Mouse (Mus musculus) heart, adult 8-10 months (tissue): ENCODE data around the gene Btbd9. TPM values are rescaled to one million over a fixed set of nuclear protein-coding genes. Genes with fewer than 3 reads are reported as not detected.
"Not testable (repeated sequence)": the region's sequence is repeated elsewhere in the genome, so short reads cannot be mapped to it uniquely, and the experiment has no call there.

Experiments
- DNase-seq: peaks from one replicate; pipeline ENCODE4 v3.0.0; 2022; ENCODE audit warnings: low spot score
- total RNA-seq, 4 experiments: library from RNA; stranded (reverse); gene quantifications; 2 replicates each; pipeline ENCODE4 v1.2.4; 2022

Btbd9 gene
- total RNA-seq, 4 experiments from 2014 or later = 20.4 to 24.3 (median 22.5) TPM

DNA sequence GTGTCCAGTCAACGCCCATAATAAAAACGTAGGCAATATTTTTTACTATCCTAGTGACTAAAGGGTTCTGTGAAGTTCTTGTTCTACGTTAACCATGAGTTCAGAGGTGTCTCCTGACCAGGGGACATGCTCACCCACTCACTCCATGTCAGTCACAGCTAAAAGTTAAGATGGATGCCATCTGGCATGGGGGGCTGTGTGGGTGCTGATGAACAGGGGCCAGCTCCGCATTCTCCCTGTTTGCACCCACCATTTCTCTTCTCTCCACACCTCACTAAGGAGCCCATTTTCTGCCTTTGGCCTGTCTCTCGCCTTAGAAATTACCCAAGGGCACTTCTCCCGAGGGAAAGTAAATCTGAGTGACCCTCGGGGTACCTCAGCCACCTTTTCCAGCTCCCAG, 63.8 kb downstream of the Btbd9 start:
- DNase-seq = no peak

GRCm38 (mm10) chr17:30512007-30512406, 64.3 kb downstream of the Btbd9 start:
- no peak for DNase-seq

DNA sequence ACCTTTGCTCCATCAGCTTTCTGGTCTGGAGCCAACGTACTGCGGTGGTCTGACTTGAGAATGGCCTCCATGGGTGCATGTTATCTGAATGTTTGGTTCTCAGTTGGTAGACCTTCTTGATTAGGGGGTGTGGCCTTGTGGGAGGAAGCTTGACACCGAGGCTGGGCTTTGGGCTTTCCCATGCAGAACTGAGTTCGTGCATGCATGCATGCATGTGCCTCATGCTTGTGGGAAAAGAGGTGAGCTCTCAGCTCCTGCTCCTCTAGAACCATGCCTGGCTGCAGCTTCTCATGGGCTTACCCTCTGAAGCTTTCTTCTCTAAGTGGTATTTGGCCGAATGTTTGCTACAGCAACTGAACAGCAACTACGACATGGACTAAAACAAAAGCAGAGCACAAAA, 64.9 kb downstream of the Btbd9 start:
- no peak for DNase-seq

DNA sequence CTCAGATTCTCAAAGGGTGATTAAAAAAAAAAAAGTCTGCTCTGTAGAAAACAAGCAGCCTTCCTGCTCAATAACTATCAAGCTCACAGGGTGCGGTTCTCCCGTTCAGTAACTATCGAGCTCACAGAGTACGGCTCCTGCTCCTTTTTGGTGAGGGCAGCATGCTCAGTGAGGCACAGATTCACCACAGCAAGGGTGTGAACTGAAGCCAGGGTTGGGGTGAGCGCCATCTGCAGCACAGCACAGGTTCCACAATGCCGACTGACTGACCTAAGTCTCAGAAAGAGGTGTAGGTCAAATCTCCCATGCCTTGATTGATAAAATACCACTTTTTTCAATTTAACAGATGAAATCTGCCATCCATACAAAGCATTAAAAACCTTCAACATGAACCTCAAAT, 66.1 kb downstream of the Btbd9 start:
- no peak for DNase-seq

GRCm38 (mm10) chr17:30509646-30510045, 66.6 kb downstream of the Btbd9 start:
- DNase-seq = no peak

GRCm38 (mm10) chr17:30507636-30508576, 68.4 kb downstream of the Btbd9 start:
- no peak for DNase-seq

DNA sequence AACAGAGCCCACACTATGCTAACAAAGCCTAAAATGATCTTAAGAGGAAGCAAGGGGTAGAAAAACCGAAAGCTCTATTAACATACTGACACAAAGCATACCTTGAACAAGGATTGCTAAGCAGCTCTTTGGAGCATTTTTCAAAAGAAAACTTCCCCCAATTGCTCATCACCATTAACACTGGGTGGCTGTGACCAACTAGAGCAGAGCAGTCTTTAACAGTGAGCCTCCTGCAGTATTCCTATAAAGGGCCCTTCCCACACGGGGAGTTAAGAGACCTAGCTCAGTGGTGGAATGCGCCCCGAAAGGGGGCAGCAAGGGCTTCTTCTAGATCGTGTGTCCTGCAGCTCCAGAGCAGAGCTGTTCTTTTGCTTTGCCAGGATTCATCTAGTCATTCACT, 69.4 kb downstream of the Btbd9 start:
- DNase-seq = no peak

DNA sequence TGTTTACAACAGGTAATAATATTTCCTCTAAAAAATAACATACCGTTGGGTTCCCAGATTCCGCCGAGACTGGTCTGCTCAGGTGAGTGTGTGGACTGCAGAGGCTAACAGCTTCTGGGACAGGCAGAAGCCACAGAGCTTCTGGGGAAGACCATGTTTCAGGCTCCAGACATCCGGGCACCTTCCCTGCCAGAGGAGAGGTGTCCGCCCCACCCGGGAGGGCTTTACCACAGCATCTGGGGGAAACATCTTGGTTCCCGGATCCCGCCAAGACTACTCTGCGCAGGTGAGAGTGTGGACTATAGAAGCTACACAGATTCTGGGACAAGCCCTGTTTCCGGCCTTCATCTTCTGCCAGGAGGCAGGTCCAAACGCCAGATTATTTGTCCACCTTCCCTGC, 76.7 kb downstream of the Btbd9 start:
- not testable (repeated sequence) for DNase-seq

DNA sequence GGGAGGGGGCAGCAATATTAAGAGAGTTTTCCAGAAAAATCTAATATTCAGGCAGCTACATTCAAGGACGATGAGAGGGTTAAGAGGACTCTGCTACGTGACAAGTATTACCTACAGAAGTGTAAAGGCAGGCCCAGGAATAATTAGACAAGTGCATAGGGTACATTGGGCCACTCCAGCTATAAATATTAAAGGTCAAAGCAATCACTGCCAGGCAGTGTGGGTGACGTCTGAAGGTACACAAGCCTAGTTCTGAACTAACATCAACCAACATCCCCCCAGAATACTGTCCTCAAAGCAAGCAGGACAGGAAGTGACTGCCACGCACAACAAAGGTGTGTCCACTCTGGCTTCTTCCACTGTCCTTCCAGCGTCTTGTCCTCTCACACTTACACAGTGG, 77.5 kb downstream of the Btbd9 start:
- no peak for DNase-seq

DNA sequence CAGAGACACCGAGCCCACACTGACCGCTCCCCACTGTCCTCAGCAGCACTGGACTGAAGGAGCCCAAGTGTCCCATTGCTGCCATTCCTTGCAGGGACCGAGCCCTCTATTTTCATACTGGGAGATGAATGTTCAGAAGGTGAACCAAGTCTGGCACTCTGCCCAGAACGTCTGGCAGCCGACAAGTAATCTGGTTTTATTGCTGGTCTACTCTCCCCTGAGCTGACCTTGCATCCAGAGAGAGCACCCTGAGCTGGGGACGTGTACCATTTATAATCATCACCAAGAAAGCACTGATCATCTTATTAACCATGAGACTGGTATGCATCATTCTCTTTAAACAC, 77.9 kb downstream of the Btbd9 start:
- DNase-seq = peak; percentile 70

DNA sequence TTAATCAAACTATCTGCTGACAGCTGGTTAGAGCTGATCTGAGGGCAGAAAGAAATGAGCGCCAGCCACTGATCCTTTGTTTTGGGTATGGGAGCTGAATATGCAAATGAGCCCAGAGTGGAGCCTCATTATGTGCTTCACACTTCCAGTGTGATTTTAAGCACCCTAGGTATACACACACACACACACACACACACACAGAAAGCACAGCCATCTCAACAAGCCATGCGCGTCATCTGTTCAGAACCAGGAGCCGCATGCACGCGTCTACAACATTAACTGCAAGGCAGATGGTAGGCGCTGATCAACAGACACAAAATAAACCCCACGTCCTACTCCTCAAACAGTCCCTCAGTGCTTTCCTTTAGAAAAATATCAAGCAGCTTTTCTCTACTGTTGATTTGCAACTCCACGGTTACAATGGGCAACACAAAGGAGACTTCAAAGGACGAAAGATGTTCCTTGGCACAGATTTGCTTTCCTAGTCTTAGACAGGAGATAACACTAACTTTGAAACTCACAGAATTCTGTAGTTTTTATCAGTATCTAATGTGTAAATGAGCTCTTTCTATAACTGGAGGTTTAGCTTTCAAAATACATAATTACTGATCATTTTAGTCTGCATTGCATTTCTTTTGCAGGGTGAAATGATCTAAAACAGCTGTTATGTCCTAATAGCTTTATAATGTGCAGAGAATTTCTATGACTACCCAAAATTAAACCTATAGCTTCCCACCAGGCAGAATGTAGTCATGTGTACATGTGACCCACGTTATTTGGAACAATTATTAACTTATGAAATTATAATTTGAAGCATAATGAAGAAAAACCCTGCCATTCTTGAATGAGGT, 78.5 kb downstream of the Btbd9 start:
- no peak for DNase-seq

DNA sequence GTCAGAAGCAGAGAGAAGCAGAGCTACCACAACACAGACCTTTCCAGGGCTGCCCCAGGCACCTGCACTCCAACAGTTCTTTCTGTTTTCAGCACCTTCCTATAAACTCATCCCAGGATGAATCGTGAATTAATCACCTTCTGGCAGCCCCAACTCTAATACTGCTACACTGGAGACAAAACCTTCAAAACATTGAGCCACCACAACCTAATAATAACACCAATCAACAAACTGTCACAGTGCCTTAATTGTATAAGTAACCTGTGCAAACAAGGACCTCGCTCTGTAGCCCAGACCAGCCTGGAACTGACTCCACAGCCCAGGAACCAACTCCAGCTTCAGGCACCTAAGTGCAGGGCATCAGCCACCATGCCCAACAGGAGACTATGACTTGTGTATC, 80.7 kb downstream of the Btbd9 start:
- DNase-seq = no peak

DNA sequence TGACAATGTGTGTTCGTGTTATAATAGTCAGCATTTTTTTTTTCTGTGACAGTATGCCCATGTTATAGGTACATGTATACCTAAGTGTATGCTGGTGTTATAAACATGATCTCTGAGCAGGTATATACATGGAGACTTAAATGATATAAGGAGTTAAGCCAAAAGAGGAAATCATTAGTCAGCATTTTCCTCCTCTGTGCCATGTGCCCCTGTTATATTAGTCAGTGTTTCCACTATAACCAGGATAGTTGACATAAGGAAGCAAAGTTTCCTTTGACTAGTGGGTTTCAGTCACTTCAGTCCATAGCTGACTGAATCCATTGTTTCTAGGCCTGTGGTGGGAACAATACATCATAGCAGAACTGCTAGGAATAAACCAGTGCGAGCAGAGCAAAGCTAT, 81.1 kb downstream of the Btbd9 start:
- DNase-seq = no peak

- DNase-seq = no peak
Observed at GRCm38 (mm10) chr17:30493481-30493880, 82.8 kb downstream of the Btbd9 start.

- DNase-seq = no peak
Observed at GRCm38 (mm10) chr17:30492191-30492590, 84.1 kb downstream of the Btbd9 start.

- DNase-seq = no peak
Observed at GRCm38 (mm10) chr17:30491601-30492000, 84.7 kb downstream of the Btbd9 start.

GRCm38 (mm10) chr17:30490601-30491000, 85.7 kb downstream of the Btbd9 start:
- no peak for DNase-seq

DNA sequence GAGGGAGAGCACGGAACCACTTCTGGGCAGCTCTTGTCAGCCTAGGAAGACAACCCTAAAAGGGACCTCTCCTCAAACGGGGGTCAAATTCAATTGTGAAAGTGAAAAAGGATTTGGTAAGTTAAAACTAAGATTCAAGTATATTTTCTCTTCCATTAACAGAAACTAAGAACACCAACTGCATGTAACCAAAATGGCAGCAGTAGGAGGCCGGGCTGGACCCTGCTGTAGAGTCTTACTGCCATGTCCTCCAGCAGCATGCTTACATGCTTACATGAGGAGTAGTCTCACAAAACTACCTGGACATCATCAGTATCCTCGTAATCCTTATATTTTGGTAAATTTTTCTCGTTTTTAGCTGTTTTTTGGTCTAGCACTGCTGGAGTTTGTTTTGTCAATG, 86.2 kb downstream of the Btbd9 start:
- no peak for DNase-seq

DNA sequence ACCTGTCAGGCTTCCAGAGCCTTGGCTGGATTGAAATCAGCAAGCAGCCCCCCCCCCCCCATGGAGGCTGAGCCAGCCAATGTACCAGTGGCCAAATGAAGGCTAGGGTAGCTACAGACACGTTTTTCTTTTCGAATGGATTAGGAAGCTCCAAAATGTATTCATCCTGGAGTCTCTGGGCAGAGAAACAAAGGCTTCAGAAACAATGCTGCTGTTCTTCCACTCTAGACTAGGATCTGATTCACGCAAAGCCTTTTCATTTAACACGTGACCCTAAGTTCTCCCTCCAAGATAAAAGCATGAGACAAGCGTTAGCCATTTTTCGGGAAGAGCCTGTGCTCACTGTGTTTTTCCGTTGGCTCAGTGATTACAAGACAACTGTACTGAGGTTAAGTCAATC, 86.7 kb downstream of the Btbd9 start:
- no peak for DNase-seq

DNA sequence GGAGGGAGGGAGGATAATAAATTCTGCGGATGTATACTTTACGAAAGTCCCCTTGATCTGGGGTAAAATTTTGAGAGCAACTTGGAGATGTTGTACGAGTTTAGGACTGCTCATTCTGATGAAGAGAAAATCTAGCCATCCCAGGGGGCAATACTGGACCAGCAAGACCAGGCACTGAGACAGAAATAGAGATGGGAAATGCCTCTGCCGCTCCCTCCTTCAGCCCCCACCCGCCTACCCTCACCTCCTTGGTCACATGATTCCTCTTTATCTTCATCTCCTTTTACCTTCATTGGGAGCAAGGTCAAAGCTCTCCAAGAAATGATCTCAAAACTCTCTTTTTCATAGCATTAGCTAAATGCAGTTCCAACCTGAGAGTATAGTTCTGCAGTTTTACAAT, 88.6 kb downstream of the Btbd9 start:
- DNase-seq = no peak

GRCm38 (mm10) chr17:30485067-30485854, 91.0 kb downstream of the Btbd9 start:
- no peak for DNase-seq

DNA sequence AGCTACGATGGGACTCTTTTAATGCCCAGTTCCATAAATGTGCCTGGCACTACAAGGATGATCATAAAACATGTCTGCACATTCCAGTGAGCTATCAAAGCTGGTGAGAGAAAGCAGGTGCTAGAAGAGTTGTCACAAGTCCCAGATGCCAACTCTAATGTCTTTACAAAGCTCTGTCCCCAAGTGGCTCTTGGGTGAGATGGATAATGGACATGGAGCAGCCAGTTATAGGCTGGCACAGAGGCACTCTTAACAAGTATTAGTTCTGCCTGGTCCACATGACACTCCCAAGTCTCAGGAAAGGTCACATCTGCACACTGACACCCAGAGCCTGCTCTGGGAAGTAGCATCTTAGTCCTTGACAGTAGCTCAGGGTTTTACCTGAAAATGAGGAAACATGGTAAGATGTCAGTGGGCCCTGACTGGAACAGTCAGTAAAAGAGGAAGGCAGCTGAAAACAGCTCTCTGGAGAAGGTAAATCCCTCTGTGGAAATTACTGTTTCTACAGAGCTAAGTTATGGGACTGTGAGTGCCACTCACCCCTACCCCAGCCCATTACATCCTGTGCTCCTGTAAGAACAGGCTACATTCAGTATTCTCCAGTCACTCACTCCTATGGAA, 91.7 kb downstream of the Btbd9 start:
- no peak for DNase-seq
